Mouse (Mus musculus) kidney, adult 18-20 months (tissue): ENCODE measurements around the gene Thap12.

Experiments
- DNase-seq: peaks from one replicate; pipeline ENCODE4 v3.0.0; 2021

Gene Thap12

GRCm38 (mm10) chr7:98698590-98698989 is 4.3 kb upstream of the Thap12 start:
- DNase-seq, result no peak

DNA sequence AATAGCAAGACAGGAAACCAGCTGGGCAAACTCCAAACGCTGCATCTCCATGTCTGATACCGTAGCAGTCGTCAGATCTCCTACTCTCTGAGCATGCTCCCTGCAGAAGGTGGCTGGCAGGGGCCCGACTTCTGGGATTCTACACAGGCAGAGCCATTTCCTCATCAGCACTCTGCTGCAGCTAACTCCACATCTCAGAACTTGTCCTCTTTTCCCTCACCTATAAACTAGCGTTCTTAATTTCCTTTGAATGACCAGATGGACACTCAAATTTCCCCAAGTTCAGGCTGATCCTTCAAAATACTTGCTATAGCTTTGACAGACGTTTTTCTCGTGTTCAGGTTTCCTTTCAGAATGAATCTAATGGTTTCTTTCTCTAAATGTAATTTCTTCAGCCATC is 1.1 kb upstream of the Thap12 start:
- no peak for DNase-seq

- DNase-seq, result peak; percentile 53
Observed at GRCm38 (mm10) chr7:98703365-98703881, 520 bp downstream of the Thap12 start.

DNA sequence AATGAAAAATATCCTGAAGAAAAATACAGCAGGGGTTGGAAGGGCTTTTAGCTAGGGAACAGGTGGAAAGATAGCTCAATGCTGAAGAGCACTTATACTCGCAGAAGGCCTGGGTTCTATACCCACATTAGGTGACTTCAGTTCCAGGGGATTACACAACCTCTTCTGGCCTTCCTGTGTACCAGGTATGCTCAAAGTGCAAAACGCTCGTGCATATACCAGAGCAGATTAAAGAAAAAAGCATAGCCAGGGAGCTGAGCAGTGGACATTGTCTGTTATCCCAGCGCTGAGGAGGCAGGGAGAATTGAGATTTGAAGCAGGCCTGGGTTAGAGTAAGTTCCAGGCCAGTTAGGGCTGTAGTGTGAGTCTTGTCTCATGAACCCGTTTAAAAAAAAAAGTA is 1.4 kb downstream of the Thap12 start:
- DNase-seq, result no peak

GRCm38 (mm10) chr7:98713661-98714060 is 10.8 kb downstream of the Thap12 start:
- no peak for DNase-seq

GRCm38 (mm10) chr7:98717438-98717837 is 14.5 kb downstream of the Thap12 start:
- no peak for DNase-seq

DNA sequence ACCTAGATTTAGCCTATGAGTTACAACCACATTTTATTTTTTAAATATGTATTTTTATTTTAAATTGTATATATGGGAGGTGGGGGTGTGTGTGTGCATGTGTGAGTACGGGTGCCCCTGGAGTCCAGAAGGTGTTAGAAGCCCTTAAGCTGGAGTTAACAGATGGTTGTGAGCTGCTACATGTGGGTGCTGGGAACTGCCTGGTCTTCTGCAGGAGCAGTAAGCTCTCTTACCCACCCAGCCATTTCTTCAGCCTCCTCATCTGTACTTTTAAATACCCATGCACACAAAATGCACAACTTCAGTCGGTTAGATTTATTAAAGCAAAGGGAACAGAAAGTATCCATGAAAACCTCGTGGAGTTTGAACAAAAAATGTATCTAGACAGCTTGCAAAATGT is 16.9 kb downstream of the Thap12 start:
- no peak for DNase-seq

- DNase-seq, result no peak
Observed at GRCm38 (mm10) chr7:98720731-98721130, 17.8 kb downstream of the Thap12 start.

DNA sequence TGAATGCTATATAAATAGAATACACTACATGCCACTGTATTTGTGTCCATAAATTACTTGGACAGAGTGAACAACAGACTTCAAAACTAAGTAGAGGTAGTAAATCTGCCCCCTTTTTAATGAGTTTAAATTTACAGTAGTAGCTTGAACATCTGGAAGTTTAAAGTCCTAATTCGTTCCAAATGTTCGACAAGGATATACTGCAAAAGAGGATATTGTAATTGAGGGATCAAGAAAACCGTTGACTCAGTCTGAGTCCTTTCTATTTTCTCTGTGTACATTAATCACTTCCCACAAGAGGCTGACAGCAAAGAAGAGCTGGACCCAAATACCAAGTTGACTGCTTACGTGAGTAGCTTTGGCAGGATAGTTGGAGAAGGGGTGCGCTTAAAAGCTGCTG is 18.3 kb downstream of the Thap12 start:
- no peak for DNase-seq

DNA sequence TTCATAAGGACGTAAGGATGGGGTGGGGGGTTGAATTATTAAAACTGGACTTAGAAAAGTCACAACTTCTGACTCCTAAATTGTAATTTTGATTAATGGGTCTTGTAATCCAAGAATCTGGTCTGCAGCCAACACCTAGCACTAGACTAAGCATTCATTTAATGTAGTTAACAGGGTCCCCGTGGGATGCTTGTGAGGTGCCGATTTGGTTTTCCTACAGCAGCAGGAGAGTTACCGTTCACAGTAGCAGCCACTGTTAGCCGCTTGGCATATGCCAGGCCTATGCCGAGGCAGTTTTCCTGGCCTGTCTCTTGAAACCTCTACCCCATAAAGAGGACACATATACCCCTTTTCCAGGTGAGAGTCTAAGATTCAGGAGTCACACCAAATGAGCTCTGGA is 18.7 kb downstream of the Thap12 start:
- DNase-seq, result no peak

DNA sequence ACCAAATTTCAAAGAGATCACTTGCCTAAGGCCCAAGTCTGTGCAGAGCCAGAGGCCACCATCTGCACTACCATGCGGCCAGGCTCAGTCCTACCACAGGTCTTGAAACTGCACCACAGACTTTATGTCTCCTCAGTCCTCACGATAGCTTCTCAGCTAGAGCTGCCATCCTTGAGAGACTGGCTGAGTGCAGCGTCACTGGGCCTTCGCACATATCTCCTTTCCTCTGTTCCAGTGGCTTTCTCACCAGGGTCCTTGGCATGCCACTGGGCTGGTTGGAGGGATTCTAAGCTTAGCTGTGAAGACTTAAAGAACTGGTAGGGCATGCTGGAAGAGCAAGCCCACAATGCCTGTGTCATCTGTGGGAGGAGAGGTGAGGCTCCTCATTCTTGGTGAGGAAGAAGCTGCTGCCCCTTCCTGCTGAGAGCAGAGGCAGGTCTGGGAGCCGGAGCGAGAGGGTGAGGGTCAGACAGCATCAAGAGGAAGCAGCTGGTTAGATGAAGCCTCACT is 22.8 kb downstream of the Thap12 start:
- DNase-seq, result no peak

DNA sequence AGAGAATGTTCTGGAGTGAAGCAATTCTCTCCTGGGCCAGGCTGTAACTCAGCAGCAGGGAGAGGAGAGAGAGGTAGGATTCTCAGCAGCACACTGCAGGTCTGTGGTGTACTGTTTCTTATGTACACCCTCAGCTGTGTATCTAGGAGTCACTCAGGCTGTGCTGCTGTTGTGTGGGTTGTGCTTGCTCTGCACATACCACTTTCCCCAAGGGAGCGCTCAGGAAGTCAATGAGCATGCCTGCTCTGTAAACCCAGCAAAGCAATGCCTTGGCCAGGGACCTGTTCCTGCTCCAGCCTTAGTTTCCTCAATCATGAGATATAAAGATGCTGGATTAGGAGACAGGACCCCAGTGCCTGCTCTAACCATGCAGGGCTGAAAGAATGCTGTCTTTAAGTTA is 25.1 kb downstream of the Thap12 start:
- no peak for DNase-seq

GRCm38 (mm10) chr7:98728499-98728898 is 25.6 kb downstream of the Thap12 start:
- DNase-seq, result no peak

GRCm38 (mm10) chr7:98729661-98730271 is 26.9 kb downstream of the Thap12 start:
- peak; percentile 9 for DNase-seq

DNA sequence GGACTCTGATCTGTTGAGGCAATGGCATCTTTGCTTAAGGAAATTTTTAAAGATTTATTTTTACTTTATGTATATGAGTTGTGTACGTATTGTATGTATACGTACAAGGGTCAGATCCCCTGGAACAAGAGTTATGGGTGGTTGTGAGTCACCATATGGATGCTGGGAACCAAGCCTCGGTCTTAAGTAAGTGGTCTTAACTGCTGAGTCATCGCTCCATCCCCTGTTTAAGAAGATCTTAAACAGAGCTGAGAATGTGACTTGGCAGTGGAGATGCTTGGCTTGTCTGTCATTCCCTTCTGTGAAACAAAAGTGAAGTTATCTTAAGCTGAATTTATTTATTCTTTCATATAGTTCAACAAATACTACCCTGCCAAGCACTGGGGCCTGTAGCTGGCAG is 31.1 kb downstream of the Thap12 start:
- DNase-seq, result no peak

GRCm38 (mm10) chr7:98734876-98735275 is 32.0 kb downstream of the Thap12 start:
- no peak for DNase-seq

DNA sequence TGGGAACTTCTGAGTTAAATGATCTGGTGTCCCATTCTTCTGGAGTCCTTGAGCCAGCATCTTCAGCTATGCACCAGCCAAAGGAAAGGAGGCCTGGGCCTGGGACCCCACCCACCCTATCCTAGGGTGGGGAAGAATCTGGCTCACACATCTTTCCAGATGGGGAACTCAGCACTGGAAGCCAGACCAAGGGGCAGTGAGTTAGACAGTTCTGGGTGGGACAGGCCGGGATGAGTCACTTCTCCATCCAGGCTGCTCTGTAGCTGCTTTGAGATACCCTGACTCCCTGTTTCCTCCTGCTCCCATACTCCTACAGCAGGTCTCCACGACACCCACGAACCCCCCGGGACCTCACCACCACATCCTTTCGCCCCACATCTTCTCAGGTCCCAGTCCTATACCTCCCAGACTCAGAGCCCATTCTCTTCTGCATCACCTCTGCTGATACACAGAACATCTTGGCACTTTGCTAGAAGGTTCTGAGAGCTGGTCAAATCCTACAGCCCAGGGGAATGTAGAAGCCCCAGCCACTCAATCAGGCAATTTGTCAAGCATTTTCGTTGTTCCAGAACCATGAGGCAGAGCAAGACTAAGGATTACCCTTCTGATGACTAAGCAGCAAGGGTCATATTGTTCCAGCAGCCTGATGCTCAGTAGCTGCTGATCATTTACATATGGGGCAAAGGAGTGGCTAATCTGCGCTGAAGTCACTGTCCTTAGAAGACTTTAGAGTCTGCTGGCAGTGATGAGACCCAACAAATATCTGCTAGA is 34.1 kb downstream of the Thap12 start:
- DNase-seq, result no peak

DNA sequence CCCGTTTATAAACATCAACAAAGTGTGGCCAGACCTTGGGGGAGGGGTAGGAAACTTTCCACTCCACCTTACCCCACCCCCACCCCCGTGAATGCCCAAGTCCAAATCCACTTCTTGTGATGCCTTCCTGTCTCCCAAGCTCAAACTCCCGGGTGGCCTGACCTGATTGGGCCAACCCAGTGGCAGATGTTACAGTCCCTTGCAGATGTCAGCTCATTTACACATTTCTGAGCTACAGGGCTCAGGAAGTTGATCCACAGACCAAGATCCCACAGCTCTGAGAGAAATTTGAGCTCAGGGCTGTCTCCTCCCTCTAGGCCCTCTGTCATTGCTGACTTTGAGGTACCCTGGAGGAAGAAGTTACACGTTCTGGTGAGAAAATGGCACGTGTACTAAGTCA is 37.5 kb downstream of the Thap12 start:
- DNase-seq, result no peak

- peak; percentile 73 for DNase-seq
Observed at GRCm38 (mm10) chr7:98743312-98743711, 40.4 kb downstream of the Thap12 start.

DNA sequence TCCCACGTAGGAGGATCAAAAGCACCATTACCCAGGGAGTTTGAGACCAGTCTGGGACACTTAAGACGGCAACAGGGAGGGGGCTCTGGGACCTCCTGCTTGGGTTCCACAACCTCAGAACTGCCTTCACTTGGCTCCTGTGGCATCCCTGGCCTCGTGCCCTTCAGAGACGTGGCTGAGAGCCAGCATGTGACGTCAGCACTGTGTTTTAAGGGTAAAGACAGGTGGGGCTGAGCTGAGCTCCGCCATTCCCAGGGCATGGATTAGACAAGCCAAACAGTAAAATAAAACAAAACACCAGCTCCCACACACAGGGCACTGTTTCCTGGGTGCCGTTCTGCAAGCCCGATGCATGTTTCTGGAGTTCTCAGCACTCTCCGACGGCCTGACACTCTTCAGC is 47.5 kb downstream of the Thap12 start:
- peak; percentile 37 for DNase-seq

DNA sequence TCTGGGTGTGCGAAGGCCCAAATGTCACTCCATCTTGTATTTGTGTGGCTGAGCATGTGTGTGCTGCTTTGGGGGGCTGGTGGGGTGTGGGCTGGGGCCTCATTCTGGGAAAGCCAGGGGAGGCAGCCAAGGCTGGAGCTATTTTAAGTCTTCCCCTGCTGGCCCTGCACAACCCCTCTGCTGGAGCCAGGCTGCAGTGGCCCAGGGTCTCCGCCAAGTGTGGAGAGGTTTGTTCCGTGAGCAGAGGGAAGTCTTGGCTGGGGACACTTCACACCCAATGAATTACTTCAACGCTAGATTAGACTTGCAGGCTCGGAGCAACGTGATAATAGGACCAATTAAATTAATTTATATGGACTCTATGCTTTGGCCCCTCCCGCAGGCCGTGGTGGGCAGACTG is 49.8 kb downstream of the Thap12 start:
- no peak for DNase-seq

DNA sequence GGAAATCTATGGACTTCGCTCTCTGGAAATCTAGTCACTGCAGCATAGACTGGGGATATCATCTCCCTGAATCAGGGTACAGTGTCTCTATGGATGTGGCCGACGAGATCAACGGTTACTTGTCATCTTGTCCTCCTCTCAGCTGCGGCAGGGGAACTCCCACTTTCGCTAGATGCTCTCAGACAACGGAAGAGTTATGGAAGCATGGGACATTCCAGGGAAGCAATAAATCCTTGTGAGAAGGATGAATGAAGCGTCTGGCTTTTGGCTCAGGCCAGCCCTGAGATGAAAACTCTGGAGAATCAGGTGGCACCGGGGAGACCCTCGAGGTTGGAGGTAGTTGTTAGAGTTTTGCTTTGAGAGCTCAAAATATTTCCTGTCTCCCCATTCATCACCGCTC is 53.1 kb downstream of the Thap12 start:
- no peak for DNase-seq

DNA sequence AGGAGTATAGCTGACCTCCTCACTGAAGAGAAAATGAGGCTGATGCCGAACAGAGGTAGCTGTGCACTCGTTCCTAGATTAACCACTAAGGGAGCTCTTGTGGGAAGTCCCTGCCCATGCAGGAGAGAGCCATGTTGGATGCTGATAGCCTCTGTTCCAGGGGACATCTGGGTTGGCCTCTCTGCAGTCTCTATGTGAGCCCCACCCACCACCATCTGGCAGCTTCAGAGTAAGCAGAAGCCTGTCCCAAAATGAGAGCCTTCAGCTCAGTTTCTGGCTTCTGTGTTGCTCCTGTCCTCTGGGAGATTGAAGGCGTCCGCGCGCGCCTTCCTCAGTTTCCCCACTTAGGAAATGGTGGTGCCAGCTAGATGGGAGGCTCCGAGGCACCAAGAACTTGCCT is 53.7 kb downstream of the Thap12 start:
- no peak for DNase-seq

- no peak for DNase-seq
Observed at GRCm38 (mm10) chr7:98760126-98760525, 57.2 kb downstream of the Thap12 start.
